Mouse (Mus musculus) gastrocnemius, adult 2 months (tissue): Measurements from ENCODE around the gene Ssc4d. TPM values are rescaled to one million over a fixed set of nuclear protein-coding genes. Genes with fewer than 3 reads are reported as not detected.

ENCODE experiments used
- DNase-seq: peaks from one replicate; pipeline ENCODE4 v3.0.0; 2022
- H3K27ac ChIP-seq: fragments of 200-600 bp; 2 replicates; pipeline ENCODE4 v1.8.1; 2022; ENCODE audit warnings: mild to moderate bottlenecking
- H3K4me3 ChIP-seq: fragments of 200-600 bp; 2 replicates; pipeline ENCODE4 v1.8.1; 2022; ENCODE audit warnings: mild to moderate bottlenecking, moderate library complexity
- CTCF ChIP-seq: fragments of 200-600 bp; IDR thresholded peaks from 2 replicates; pipeline ENCODE4 v1.8.1; 2022; ENCODE audit warnings: antibody characterized with exemption, mild to moderate bottlenecking, moderate library complexity
- intact Hi-C: fragments of 180-260 bp; cut with DNase I; formaldehyde crosslinking; loops from one replicate; pipeline ENCODE4 v1.15.1; 2025
- total RNA-seq, 2 experiments: library from RNA; stranded (reverse); gene quantifications; 2 replicates each; pipeline ENCODE4 v1.2.3; 2021

The Ssc4d gene
- total RNA-seq, 2 experiments from 2014 or later, result 0.22 to 0.59 TPM

DNA sequence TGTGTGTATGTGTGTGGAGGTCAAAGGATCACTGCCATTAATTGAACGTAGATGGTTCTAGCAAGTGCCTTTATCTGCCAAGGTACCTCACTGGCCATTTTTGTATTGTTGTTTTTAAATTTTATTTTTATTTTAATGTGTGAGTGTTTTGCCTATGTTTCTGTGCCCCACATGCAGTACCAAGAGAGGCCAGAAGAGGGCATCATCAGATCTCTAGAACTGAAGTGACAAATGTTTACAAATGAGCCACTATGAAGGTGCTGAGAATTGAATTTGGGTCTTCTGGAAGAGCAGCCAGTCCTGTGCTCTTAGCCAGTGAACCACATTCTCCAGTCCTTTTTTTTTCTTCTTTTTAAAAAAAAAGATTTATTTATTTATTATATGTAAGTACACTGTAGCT is 5.5 kb downstream of the Ssc4d start:
- TF ChIP-seq CTCF, result peak; percentile 89
- DNase-seq, result peak; percentile 60
- intact Hi-C loops, result no loop called here

DNA sequence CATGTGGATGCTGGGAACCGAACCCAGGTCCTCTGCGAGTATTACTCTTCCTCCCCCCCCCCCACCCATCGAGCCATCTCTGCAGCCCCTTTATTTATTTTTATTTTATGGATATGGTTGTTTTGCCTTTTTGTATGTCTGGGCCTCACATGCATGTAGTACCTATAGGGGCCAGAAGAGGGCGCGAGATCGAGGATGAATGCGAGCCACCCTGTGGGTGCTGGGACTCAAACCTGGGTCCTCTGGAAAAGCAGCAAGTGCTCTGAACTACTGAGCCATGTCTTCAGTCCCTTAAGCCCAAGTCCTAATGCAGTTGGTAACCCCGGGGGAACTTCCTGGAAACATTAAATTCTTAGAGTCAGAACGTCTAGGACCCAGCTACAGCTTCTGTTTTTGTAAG is 7.5 kb downstream of the Ssc4d start:
- H3K4me3 ChIP-seq, result no peak overlapping the region
- H3K27ac ChIP-seq, result no peak overlapping the region
- no peak for DNase-seq
- TF ChIP-seq CTCF, result peak; percentile 54
- intact Hi-C loops, result no loop called here

More for the DNA sequence above, 5.5 kb downstream of the Ssc4d start:
- no peak overlapping the region for H3K27ac ChIP-seq
- H3K4me3 ChIP-seq, result no peak overlapping the region

DNA sequence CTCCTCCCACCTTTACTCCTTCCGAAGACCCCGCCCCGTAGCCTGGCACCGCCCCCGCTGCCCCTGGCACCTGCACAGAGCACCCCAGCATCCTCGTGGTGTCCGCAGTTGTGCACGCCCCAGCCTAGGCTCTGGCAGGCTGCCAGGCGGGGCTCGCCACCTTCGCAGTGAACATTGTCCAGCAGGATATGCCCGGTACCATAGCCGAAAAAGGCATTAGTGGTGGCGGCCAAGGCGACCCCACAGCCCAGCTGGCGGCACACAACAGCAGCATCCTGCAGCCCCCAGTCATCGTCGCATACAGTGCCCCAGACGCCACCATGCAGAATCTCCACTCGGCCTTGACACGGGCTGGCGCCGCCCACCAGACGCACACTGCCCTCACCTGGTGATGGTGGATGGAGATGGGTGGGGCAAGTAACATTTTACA is 8.8 kb downstream of the Ssc4d start:
- Histone ChIP-seq H3K4me3 (peak overlapping the region; percentile 22), H3K27ac (no peak overlapping the region)
- intact Hi-C loops, result no loop called here
- peak; percentile 5; the same call in 1 of the 2 replicates for TF ChIP-seq CTCF
- DNase-seq, result peak; percentile 51

DNA sequence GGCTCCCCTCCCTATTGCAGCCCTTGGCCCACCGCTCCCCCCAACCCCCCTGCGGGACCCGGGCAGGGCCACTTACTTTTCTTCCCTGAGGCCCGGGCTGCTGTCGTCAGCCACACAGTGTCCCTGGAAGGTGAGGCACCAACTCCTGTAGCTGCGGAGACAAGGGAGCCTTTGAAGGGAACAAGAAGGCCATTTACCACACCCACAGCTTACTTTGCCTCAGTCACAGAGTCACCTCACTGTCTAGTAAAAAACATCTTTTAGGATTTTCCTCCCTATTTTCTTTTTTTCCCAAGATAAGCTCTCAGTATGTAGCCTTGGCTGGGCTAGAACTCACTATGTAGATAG is 11.1 kb downstream of the Ssc4d start:
- intact Hi-C loops, result loop anchor here (2.0 kb wide), 2 partner anchors 28 to 58 kb away; partner anchors contain the start of gene Ywhag
- peak overlapping the region; percentile 90 for H3K4me3 ChIP-seq
- TF ChIP-seq CTCF, result no peak
- peak overlapping the region; percentile 99 for H3K27ac ChIP-seq
- DNase-seq, result no peak

DNA sequence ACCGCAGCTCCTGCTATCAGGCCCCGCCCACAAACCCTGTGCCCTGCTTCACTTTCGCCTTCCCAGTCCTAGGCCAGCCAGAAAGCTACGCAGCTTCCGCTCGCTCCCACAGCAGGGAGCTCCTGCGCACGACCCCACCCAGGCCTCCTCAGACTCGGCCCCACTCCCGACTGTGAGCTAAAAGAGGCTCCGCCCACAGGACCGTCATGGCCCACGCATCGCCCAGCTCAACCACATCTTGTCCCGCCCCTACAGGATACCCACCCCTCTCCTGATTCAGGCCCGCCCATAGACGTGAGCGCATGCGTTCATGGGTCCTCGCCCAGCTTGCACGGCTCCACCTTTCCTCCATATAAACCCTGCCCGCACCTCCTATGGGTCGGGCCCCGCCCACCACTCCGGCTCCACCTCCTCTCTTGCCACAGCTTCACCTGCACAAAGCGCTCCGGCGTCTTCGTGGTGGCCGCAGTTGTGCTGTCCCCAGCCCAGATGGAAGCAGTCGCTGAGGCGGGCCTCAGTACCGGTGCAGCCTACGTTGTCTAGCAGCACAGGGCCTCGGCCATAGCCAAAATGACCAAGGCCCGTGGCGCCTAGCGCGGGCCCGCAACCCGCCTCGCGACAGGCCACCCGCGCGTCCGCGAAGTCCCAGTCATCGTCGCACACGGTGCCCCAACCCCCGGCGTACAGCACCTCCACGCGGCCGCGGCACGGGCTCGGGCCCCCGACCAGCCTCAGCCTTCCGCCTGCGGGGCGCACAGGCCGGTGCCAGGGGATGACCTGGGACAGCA is 11.6 kb downstream of the Ssc4d start:
- intact Hi-C loops, result loop anchor here (2.0 kb wide), 2 partner anchors 28 to 58 kb away; partner anchors contain the start of gene Ywhag
- TF ChIP-seq CTCF, result peak; percentile 32; the same call in 1 of the 2 replicates

DNA sequence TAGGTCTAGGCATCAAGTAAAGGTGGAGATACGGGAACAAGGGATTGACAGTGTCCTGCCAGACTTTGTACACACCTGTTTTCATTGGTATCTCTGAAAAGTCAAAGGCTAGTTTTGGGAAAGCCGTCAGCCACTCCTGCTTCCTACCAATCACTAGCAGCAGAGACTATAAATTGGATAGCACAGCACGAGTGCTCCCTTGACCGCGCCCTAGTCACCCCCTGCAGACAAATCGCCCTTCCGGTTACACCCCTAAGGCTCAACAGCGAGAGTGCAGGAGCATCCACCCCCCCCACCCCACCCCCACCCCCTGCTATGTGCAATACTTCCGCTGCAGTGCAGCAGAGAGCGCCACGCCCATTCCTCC is 12.2 kb downstream of the Ssc4d start:
- intact Hi-C loops, result loop anchor here (2.0 kb wide), 2 partner anchors 27 to 57 kb away; partner anchors contain the start of gene Ywhag
- H3K4me3 ChIP-seq, result peak overlapping the region; percentile 90
- no peak for TF ChIP-seq CTCF
- H3K27ac ChIP-seq, result peak overlapping the region; percentile 99
- DNase-seq, result no peak

More for the DNA sequence above, 11.6 kb downstream of the Ssc4d start:
- H3K27ac ChIP-seq, result peak overlapping the region; percentile 99
- peak; percentile 99 for DNase-seq
- peak overlapping the region; percentile 90 for H3K4me3 ChIP-seq

DNA sequence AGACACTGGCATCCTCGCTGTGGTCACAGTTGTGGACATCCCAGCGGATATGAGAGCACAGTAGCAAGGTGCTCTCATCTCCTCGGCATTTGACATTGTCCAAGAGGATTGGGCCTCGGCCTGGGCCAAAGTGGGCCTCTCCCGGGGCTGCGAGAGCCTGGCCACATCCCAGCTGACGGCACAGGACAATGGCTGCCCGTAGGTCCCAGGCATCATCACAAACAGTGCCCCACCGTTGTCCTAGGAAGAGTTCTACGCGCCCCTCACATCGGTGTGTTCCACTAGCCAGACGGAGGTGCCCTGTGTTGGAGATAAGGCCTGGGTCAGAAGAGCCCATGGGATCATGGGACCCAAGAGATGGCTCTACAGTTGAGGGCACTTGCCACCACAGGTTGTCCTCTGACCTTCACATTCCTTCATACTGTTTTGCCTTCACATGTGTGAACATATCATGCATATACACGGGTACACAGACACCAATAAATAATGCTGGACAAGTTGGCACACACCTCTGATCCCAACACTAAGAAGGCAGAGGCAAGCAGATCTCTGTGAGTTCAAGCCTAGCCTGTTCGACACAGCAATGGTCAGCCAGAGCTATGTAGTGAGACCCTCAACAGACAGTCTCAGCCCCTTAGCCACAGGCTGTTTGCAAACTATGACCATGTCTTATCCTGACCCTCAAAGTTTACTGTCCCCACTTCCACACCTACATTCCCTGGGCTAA is 13.3 kb downstream of the Ssc4d start:
- intact Hi-C loops, result no loop called here
- peak; percentile 43 for DNase-seq
- Histone ChIP-seq H3K27ac (peak overlapping the region; percentile 99), H3K4me3 (no peak overlapping the region)
- TF ChIP-seq CTCF, result no peak

DNA sequence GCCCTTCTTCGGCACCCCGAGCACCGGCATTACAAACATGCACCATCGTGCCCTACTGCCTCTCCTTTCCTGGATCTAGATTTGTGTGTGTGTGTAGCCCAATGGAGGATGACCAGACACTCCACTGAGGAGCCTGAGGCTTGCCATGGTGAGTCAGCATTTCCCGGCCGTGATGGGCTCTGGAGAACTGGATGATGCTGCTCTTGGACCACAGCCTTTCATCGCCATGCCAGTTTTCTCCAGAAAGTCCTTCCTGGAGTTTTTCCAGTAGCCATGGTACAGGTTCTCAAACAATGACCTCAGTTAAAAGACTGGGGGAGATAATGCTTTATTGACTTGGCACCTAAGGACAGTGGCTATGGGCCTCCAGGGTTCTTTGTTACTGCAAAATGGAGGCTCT is 14.4 kb downstream of the Ssc4d start:
- intact Hi-C loops, result no loop called here
- TF ChIP-seq CTCF, result no peak
- no peak for DNase-seq
- Histone ChIP-seq H3K27ac (no peak overlapping the region), H3K4me3 (no peak overlapping the region)

DNA sequence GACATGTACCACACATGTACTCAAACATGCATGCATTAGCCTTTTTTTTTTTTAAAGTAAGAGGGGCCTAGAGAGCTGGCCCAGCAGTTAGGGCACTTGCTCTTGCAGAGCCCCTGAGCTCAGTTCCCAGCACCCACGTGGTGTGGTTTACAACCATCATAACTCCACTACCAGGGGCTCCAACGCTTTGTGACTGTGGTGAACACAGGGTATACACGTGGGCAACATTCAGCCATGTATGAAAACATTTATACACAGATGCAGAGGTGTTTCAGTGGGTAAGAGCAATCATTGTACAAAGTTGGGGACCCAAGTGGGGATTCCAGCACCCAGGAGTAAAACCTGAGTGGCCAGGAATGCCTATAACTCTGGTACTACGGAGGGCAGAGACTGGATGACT is 16.0 kb downstream of the Ssc4d start:
- H3K27ac ChIP-seq, result peak overlapping the region; percentile 94
- H3K4me3 ChIP-seq, result peak overlapping the region; percentile 71
- intact Hi-C loops, result no loop called here
- no peak for TF ChIP-seq CTCF
- no peak for DNase-seq

DNA sequence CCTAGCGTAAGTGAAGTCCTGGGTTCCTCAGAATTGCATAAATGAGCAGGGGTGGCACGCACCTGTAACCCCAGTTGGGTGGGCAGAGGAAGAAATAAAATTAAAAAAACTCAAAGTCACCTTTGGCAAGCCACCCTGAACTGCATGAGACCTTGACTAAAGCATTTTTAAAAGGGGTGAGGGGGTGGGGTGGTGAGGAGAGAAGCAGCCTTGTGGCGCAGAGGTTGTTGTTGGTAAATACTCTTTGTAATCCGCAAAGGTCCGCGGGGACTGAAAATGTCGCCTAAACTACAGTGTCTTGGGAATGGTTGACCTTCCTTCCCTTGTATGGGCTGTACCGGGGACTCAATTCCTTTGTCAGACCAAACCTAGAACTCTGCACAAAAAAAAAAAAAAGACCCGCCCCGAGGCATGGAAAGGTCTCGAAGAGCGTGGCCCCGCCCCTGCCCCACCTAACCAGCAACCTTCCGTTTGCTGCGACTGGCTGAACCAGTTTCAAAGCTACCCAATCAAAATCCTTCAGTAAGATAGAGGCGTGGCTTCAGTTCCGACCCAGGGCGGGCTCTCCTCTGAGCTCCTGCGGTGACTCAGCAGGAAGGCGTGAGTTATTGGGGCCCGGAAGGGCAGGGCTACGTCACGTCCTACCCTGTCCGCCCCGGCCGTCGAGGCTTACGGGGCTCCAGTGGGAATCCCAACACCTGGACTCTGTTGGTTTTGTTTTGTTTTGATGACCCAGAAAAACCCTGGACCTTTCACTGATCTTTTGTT is 16.9 kb downstream of the Ssc4d start:
- Histone ChIP-seq H3K27ac (peak overlapping the region; percentile 94), H3K4me3 (peak overlapping the region; percentile 71)
- peak; percentile 96 for DNase-seq
- no peak for TF ChIP-seq CTCF
- intact Hi-C loops, result no loop called here

DNA sequence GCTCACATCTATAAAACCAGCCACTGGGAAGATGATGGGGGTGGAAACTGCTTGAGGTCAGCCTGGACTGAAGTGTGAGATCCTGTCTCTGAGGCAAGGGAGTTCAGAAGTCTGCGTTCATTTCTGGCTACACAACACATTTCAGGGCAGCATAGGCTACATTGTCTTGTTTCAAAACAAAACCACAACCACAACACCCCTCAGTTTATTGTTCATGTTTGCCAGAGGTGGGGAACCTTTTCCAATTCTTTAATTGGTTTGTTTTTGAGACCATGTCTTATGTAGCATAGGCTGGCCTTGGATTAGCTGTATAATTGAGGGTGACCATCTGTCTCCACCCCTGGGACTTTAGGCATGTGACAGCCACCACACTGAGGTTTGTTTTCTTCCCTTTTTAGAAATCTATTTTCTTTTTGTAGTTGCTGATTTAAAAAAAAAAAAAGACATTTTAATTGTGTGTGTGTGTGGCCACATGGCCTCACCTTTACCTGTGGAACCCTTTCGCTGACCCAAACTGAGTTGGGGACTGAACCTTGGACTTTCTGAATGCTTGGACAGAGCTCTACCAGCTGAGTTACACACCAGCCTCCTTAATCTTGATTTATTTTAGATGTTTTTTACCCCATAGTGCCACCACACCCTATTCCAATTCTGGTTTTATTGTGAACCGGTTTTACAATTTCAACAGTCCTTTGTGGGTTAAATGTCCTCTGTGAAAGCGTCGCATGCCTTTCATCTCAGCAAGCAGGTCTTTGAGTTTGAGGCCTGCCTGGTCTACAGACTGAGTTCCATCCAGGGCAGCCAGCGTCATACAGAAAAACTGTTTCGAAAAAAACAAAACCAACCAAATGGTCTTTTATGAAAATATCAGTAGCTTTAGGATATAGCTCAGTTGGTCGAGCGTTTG is 17.8 kb downstream of the Ssc4d start:
- intact Hi-C loops, result no loop called here
- TF ChIP-seq CTCF, result no peak
- H3K4me3 ChIP-seq, result peak overlapping the region; percentile 64

DNA sequence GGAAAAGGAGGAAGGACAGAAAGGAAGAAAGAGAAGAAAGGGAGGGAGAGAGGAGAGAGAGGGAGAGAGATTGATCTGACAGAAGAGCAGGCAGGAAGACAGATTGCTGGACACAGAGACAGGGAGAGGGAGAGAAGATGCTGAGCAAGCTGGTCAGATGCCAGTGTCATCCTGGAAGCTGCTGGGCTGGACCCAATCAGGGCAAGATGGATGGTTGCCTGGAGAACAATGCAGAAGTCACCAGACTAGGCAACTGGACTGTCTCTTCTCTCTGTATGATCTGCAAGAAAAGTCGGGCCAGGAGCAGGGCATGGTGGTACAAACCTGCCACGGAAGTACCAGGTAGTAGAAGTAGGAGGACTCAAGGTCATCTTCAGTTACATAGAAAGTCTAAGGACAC is 21.5 kb downstream of the Ssc4d start:
- DNase-seq, result no peak
- Histone ChIP-seq H3K27ac (no peak overlapping the region), H3K4me3 (no peak overlapping the region)
- no peak for TF ChIP-seq CTCF
- intact Hi-C loops, result no loop called here

More for the DNA sequence above, 17.8 kb downstream of the Ssc4d start:
- no peak for DNase-seq
- H3K27ac ChIP-seq, result peak overlapping the region; percentile 94
